Mouse (Mus musculus) heart, embryonic 10.5 days (tissue): ENCODE results near the gene Nrros. TPM values are rescaled to one million over a fixed set of nuclear protein-coding genes. Genes with fewer than 3 reads are reported as not detected.

Experiments used
- DNase-seq: peaks from one replicate; pipeline ENCODE4 v3.0.0-alpha.2; 2017; ENCODE audit warnings: low spot score
- H3K27ac ChIP-seq: fragments of 300-500 bp; sonication (generic); 2 replicates; pipeline ENCODE4 v1.5.1; 2016; ENCODE audit warnings: mild to moderate bottlenecking
- H3K27me3 ChIP-seq: fragments of 300-500 bp; sonication (generic); 2 replicates; pipeline ENCODE4 v1.6.1; 2016; ENCODE audit warnings: mild to moderate bottlenecking; ENCODE audit not compliant: poor library complexity, insufficient read depth, severe bottlenecking
- H3K36me3 ChIP-seq: fragments of 300-500 bp; sonication (generic); 2 replicates; pipeline ENCODE4 v1.6.1; 2016; ENCODE audit warnings: mild to moderate bottlenecking, moderate library complexity
- H3K4me1 ChIP-seq: fragments of 300-500 bp; sonication (generic); 2 replicates; pipeline ENCODE4 v1.6.1; 2016; ENCODE audit warnings: mild to moderate bottlenecking
- H3K4me3 ChIP-seq: fragments of 300-500 bp; sonication (generic); 2 replicates; pipeline ENCODE4 v1.5.1; 2016; ENCODE audit warnings: mild to moderate bottlenecking, moderate library complexity
- H3K9me3 ChIP-seq: fragments of 300-500 bp; sonication (generic); 2 replicates; pipeline ENCODE4 v1.6.1; 2016; ENCODE audit warnings: mild to moderate bottlenecking, moderate library complexity
- WGBS: fragments of 180-500 bp; shearing (Covaris S2); methylation state at CpG from one replicate; pipeline ENCODE4 v1.1.7; 2016; 5-methylcytosine and 5-hydroxymethylcytosine counted together
- polyA plus RNA-seq: library from polyadenylated mRNA; unstranded; fragments of >200 nt; fragmentation: Nextera tagmentation; extraction: Ambion mirVana; gene quantifications from 2 replicates; pipeline ENCODE4 v1.2.1, GENCODE M21; 2016

Nrros gene
- polyA plus RNA-seq, 1 experiment from 2014 or later = 10.5 TPM

GRCm38 (mm10) chr16:32124444-32125335, 40.7 kb downstream of the Nrros start:
- WGBS = 60% methylated on average over 17 of the region's 17 CpGs
- Histone ChIP-seq H3K27ac (no peak overlapping the region), H3K4me1 (peaks cover 3% of the 10 kb centered on the region; the same call in 1 of the 2 replicates), H3K36me3 (no peaks in the 10 kb centered on the region), H3K4me3 (no peak overlapping the region), H3K9me3 (no peaks in the 10 kb centered on the region), H3K27me3 (no peaks in the 10 kb centered on the region)
- DNase-seq = no peak

- no peak overlapping the region for H3K27ac ChIP-seq
- H3K27me3 ChIP-seq = no peaks in the 10 kb centered on the region
- no peak for DNase-seq
- WGBS = 88% methylated on average over 7 of the region's 7 CpGs
- H3K4me1 ChIP-seq = no peaks in the 10 kb centered on the region; the same call in 1 of the 2 replicates
- no peaks in the 10 kb centered on the region for H3K36me3 ChIP-seq
- H3K4me3 ChIP-seq = no peak overlapping the region
- no peaks in the 10 kb centered on the region for H3K9me3 ChIP-seq
These were observed 41.4 kb downstream of the Nrros start for GRCm38 (mm10) chr16:32124020-32124419.

GRCm38 (mm10) chr16:32120454-32120853, 44.9 kb downstream of the Nrros start:
- no peaks in the 10 kb centered on the region for H3K27me3 ChIP-seq
- peaks cover 10% of the 10 kb centered on the region for H3K4me1 ChIP-seq
- H3K36me3 ChIP-seq = no peaks in the 10 kb centered on the region
- 72% methylated on average over 3 of the region's 3 CpGs for WGBS
- no peaks in the 10 kb centered on the region for H3K9me3 ChIP-seq
- no peak overlapping the region for H3K4me3 ChIP-seq
- no peak for DNase-seq
- H3K27ac ChIP-seq = no peak overlapping the region

- peak; percentile 54 for DNase-seq
- Histone ChIP-seq H3K4me1 (peaks cover 10% of the 10 kb centered on the region), H3K4me3 (no peak overlapping the region), H3K27me3 (no peaks in the 10 kb centered on the region), H3K27ac (no peak overlapping the region), H3K36me3 (no peaks in the 10 kb centered on the region), H3K9me3 (no peaks in the 10 kb centered on the region)
- 29% methylated on average over 5 of the region's 5 CpGs for WGBS
These were observed 49.2 kb downstream of the Nrros start for GRCm38 (mm10) chr16:32116186-32116585.

- peaks cover 1% of the 10 kb centered on the region; the same call in 1 of the 2 replicates for H3K36me3 ChIP-seq
These were observed 49.6 kb downstream of the Nrros start for GRCm38 (mm10) chr16:32115781-32116180.

GRCm38 (mm10) chr16:32114968-32115695, 50.3 kb downstream of the Nrros start:
- Histone ChIP-seq H3K36me3 (peaks cover 8% of the 10 kb centered on the region), H3K9me3 (no peaks in the 10 kb centered on the region), H3K4me3 (no peak overlapping the region), H3K27me3 (no peaks in the 10 kb centered on the region), H3K4me1 (peaks cover 10% of the 10 kb centered on the region), H3K27ac (no peak overlapping the region)
- peak; percentile 86 for DNase-seq
- WGBS = 18% methylated on average over 15 of the region's 15 CpGs

More at GRCm38 (mm10) chr16:32115781-32116180, 49.6 kb downstream of the Nrros start:
- Histone ChIP-seq H3K4me3 (no peak overlapping the region), H3K4me1 (peaks cover 10% of the 10 kb centered on the region), H3K27ac (no peak overlapping the region), H3K9me3 (no peaks in the 10 kb centered on the region), H3K27me3 (no peaks in the 10 kb centered on the region)
- 39% methylated on average over 6 of the region's 6 CpGs for WGBS
- DNase-seq = peak; percentile 67

- peak; percentile 59 for DNase-seq
- H3K27me3 ChIP-seq = no peaks in the 10 kb centered on the region
- no peaks in the 10 kb centered on the region for H3K9me3 ChIP-seq
- no peak overlapping the region for H3K27ac ChIP-seq
- peaks cover 10% of the 10 kb centered on the region for H3K4me1 ChIP-seq
- H3K4me3 ChIP-seq = no peak overlapping the region
- H3K36me3 ChIP-seq = peaks cover 9% of the 10 kb centered on the region
- WGBS = 84% methylated on average over 10 of the region's 10 CpGs
These were observed 51.0 kb downstream of the Nrros start for GRCm38 (mm10) chr16:32114406-32114805.

- 58% methylated on average over 23 of the region's 23 CpGs for WGBS
- no peaks in the 10 kb centered on the region for H3K9me3 ChIP-seq
- peak; percentile 65 for DNase-seq
- H3K4me3 ChIP-seq = 0 out of 2 replicates have a peak overlapping the region, but pooled peaks have one; percentile 19
- peaks cover 10% of the 10 kb centered on the region for H3K4me1 ChIP-seq
- no peak overlapping the region for H3K27ac ChIP-seq
- H3K36me3 ChIP-seq = peaks cover 13% of the 10 kb centered on the region
- no peaks in the 10 kb centered on the region for H3K27me3 ChIP-seq
These were observed 51.7 kb downstream of the Nrros start for GRCm38 (mm10) chr16:32113541-32114218.

GRCm38 (mm10) chr16:32110951-32111699, 54.3 kb downstream of the Nrros start:
- Histone ChIP-seq H3K27ac (no peak overlapping the region), H3K36me3 (peaks cover 30% of the 10 kb centered on the region), H3K4me3 (no peak overlapping the region), H3K9me3 (no peaks in the 10 kb centered on the region), H3K27me3 (no peaks in the 10 kb centered on the region), H3K4me1 (peaks cover 7% of the 10 kb centered on the region)
- WGBS = 76% methylated on average over 15 of the region's 15 CpGs
- DNase-seq = peak; percentile 66

- Histone ChIP-seq H3K4me1 (no peaks in the 10 kb centered on the region), H3K27ac (no peak overlapping the region), H3K27me3 (no peaks in the 10 kb centered on the region), H3K4me3 (no peak overlapping the region), H3K36me3 (peaks cover 52% of the 10 kb centered on the region), H3K9me3 (no peaks in the 10 kb centered on the region)
- 83% methylated on average over 2 of the region's 2 CpGs for WGBS
- DNase-seq = no peak
These were observed 56.8 kb downstream of the Nrros start for GRCm38 (mm10) chr16:32108578-32108977.

GRCm38 (mm10) chr16:32108170-32108569, 57.2 kb downstream of the Nrros start:
- Histone ChIP-seq H3K4me1 (no peaks in the 10 kb centered on the region), H3K36me3 (peaks cover 56% of the 10 kb centered on the region)

More at GRCm38 (mm10) chr16:32108170-32108569, 57.2 kb downstream of the Nrros start:
- Histone ChIP-seq H3K27me3 (no peaks in the 10 kb centered on the region), H3K27ac (no peak overlapping the region), H3K9me3 (no peaks in the 10 kb centered on the region), H3K4me3 (no peak overlapping the region)
- DNase-seq = peak; percentile 63
- WGBS = 80% methylated on average over 7 of the region's 7 CpGs
